Mouse (Mus musculus) forebrain, postnatal 0 days (tissue): ENCODE results near the gene Mplkip. TPM values are rescaled to one million over a fixed set of nuclear protein-coding genes. Genes with fewer than 3 reads are reported as not detected.

Experiments used
- ATAC-seq: fragments of 200-750 bp; cut with Nextera tagmentation; 2 replicates; pipeline ENCODE4 v1.8.0; 2017; ENCODE audit warnings: mild to moderate bottlenecking, moderate library complexity
- DNase-seq: peaks from one replicate; pipeline ENCODE4 v3.0.0-alpha.2; 2015
- H3K27ac ChIP-seq: fragments of 300-500 bp; sonication (generic); 2 replicates; pipeline ENCODE4 v1.5.1; 2014; ENCODE audit warnings: low read depth, mild to moderate bottlenecking, antibody characterized with exemption, low read length, moderate library complexity, mixed read lengths
- H3K27me3 ChIP-seq: fragments of 300-500 bp; sonication (generic); 2 replicates; pipeline ENCODE4 v1.6.1; 2014; ENCODE audit warnings: mild to moderate bottlenecking, low read length, mixed read lengths; ENCODE audit not compliant: insufficient read depth
- H3K36me3 ChIP-seq: fragments of 300-500 bp; sonication (generic); 2 replicates; pipeline ENCODE4 v1.6.1; 2014; ENCODE audit warnings: mild to moderate bottlenecking, moderate library complexity; ENCODE audit not compliant: insufficient read depth
- H3K4me1 ChIP-seq: fragments of 300-500 bp; sonication (generic); 2 replicates; pipeline ENCODE4 v1.6.1; 2014; ENCODE audit warnings: antibody characterized with exemption; ENCODE audit not compliant: insufficient read depth
- H3K4me2 ChIP-seq: fragments of 300-500 bp; sonication (generic); 2 replicates; pipeline ENCODE4 v1.6.1; 2014; ENCODE audit warnings: low read depth, mild to moderate bottlenecking, moderate library complexity
- H3K4me3 ChIP-seq: fragments of 300-500 bp; sonication (generic); 2 replicates; pipeline ENCODE4 v1.5.1; 2014; ENCODE audit warnings: low read depth, low read length, mixed read lengths
- H3K9ac ChIP-seq: fragments of 300-500 bp; sonication (generic); 2 replicates; pipeline ENCODE4 v1.6.1; 2014; ENCODE audit warnings: mild to moderate bottlenecking
- H3K9me3 ChIP-seq: fragments of 300-500 bp; sonication (generic); 2 replicates; pipeline ENCODE4 v1.6.1; 2016; ENCODE audit warnings: low read length
- CTCF ChIP-seq: sonication (generic); IDR thresholded peaks from 2 replicates; pipeline ENCODE4 v1.5.1; 2016; ENCODE audit warnings: antibody characterized with exemption, control low read depth, low read depth
- WGBS: fragments of 180-500 bp; shearing (Covaris S2); extraction: QIAGEN DNeasy Blood & Tissue Kit; methylation state at CpG from one replicate; pipeline ENCODE4 v1.1.7; 2014; 5-methylcytosine and 5-hydroxymethylcytosine counted together
- microRNA counts: library from miRNA; unstranded; fragments of <30 nt; microRNA quantifications from one replicate; lab custom pipeline; 2015
- microRNA-seq, 2 experiments: library from miRNA; unstranded; fragments of <30 nt; microRNA quantifications; one replicate each; pipeline ENCODE4; 2016
- polyA plus RNA-seq: library from polyadenylated mRNA; unstranded; fragments of >200 nt; fragmentation: Nextera tagmentation; extraction: Ambion mirVana; gene quantifications from 2 replicates; pipeline ENCODE4 v1.2.1, GENCODE M21; 2015
- total RNA-seq: library from RNA; depleted of rRNA; stranded (reverse); fragments of >200 nt; gene quantifications from 2 replicates; pipeline ENCODE4 v1.2.3, GENCODE M21; 2014; rRNA removed

The Mplkip gene
- total and polyA plus RNA-seq, 2 experiments from 2014 or later = 15.2 to 32.0 TPM

- no peak overlapping the region for H3K4me2 ChIP-seq
- peaks cover 20% of the 10 kb centered on the region for H3K36me3 ChIP-seq
- no peak overlapping the region for H3K9ac ChIP-seq
- no peak for TF ChIP-seq CTCF
- no peak for ATAC-seq
- H3K27me3 ChIP-seq = no peaks in the 10 kb centered on the region
- WGBS = 93% methylated on average over 1 of the region's 1 CpGs
- no peak for DNase-seq
- H3K4me3 ChIP-seq = no peak overlapping the region
- no peaks in the 10 kb centered on the region for H3K4me1 ChIP-seq
- no peak overlapping the region for H3K27ac ChIP-seq
- H3K9me3 ChIP-seq = no peaks in the 10 kb centered on the region
Measured at GRCm38 (mm10) chr13:17717357-17717756, 22.4 kb downstream of the Mplkip start.

GRCm38 (mm10) chr13:17727922-17728321 is 32.9 kb downstream of the Mplkip start:
- Histone ChIP-seq H3K9ac (no peak overlapping the region), H3K4me1 (no peaks in the 10 kb centered on the region), H3K4me3 (no peak overlapping the region), H3K4me2 (no peak overlapping the region), H3K9me3 (no peaks in the 10 kb centered on the region), H3K27me3 (no peaks in the 10 kb centered on the region), H3K36me3 (peaks cover 7% of the 10 kb centered on the region; the same call in 1 of the 2 replicates), H3K27ac (no peak overlapping the region)
- 94% methylated on average over 4 of the region's 4 CpGs for WGBS
- DNase-seq (no peak), ATAC-seq (no peak)
- TF ChIP-seq CTCF = no peak

- no peak for DNase-seq
- H3K36me3 ChIP-seq = peaks cover 7% of the 10 kb centered on the region; the same call in 1 of the 2 replicates
- H3K4me2 ChIP-seq = no peak overlapping the region
- TF ChIP-seq CTCF = no peak
- H3K9ac ChIP-seq = no peak overlapping the region
- H3K4me3 ChIP-seq = no peak overlapping the region
- ATAC-seq = no peak
- H3K9me3 ChIP-seq = no peaks in the 10 kb centered on the region
- WGBS = 88% methylated on average over 3 of the region's 3 CpGs
- H3K27me3 ChIP-seq = no peaks in the 10 kb centered on the region
- H3K27ac ChIP-seq = no peak overlapping the region
- H3K4me1 ChIP-seq = no peaks in the 10 kb centered on the region
Measured at GRCm38 (mm10) chr13:17728798-17729197, 33.8 kb downstream of the Mplkip start.

MicroRNAs encoded within 50 kb of the gene (microRNA counts, 519-probe panel; counts per million panel counts)
- microRNA mmu-miR-466i (lab: Ali Mortazavi, UCI) = not detected

Small RNAs within 50 kb of the gene (microRNA-seq; reads per million reads assigned to microRNA genes)
- gene Mir466i = 0 reads per million in 2 experiments

Other genes starting within 250 kb of the Mplkip start
- gene Sugct, start 361 bp downstream of the Mplkip start, total RNA-seq = 0.77 and 1.4 TPM in 2 replicates
- gene Sugct, start 361 bp downstream of the Mplkip start, polyA plus RNA-seq = 1.7 and 2.1 TPM in 2 replicates
- 88.0 and 98.3 TPM in 2 replicates for gene Cdk13, start 109.9 kb downstream of the Mplkip start, total RNA-seq
- gene Cdk13, start 109.9 kb downstream of the Mplkip start, polyA plus RNA-seq = 7.5 and 9.5 TPM in 2 replicates
- 98.2 and 107 TPM in 2 replicates for gene Rala, start 249.0 kb downstream of the Mplkip start, total RNA-seq
- 246 and 254 TPM in 2 replicates for gene Rala, start 249.0 kb downstream of the Mplkip start, polyA plus RNA-seq